Mouse (Mus musculus): ENCODE results near the gene Gm9958.

Gene Gm9958

DNA sequence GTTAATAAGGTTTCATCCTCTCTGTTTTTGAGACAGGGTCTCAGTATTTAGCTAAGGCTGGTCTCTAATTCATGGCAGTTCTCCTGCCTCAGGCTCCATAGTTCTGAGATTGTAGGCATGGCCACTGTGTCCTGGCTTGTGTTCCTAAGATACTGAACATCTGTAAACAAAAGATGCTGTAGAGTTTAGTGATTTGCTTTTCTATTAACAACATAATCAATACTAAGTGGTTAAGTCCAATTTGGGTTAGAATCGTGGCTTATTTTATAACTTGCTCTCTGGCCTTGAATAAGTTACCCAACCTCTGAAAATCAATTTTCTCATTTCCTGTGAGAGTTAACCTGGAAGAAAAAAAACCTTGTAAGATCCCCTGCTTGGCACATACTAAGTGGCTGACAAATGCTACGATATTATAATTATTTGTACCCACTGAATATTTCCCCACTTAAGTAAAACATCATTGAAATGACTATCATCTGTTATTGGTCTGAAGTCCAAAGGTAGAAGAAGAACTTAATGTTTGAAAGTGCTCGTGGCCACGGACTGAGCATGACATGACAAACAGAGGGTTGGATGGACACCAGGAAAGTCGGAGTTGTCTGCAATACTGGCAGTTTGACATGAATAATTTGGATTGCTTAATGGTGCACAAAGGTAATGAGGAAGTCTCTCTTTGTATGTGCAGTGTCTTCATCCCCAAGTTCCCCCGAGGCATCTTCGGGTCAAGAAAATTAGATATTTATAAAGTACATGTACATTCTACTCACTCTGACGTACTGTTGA lies 47.3 kb downstream of the Gm9958 start:
- no peak for DNase-seq

DNA sequence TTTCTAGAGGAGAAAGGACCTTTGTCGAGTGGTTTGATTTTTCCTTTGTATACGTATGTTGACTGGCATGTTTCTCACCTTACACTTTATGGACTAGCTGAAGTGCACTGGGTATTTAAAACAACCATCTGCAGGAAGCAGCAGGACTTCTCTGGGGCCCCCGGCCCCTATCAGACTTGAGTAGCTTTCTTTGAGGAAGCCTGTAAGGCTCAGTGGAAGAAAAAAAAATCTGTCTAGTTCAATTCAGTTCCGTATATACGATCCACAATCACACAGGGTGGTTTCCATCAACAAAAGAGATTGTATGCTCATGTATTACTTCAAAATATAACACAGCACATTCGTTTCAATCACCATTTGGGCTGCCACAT lies 47.9 kb downstream of the Gm9958 start:
- DNase-seq = no peak

Data from thymus, postnatal 14 days (tissue).